Mouse (Mus musculus) left cerebral cortex, postnatal 10 days (tissue): ENCODE results near the gene Pacsin2. TPM values are rescaled to one million over a fixed set of nuclear protein-coding genes. Genes with fewer than 3 reads are reported as not detected.

Experiments
- total RNA-seq, 2 experiments: library from RNA; stranded (reverse); gene quantifications; 2 replicates each; pipeline ENCODE4 v1.2.3; 2021

The Pacsin2 gene
- total RNA-seq, 2 experiments from 2014 or later: 47.5 to 48.6 TPM

Other genes starting within 250 kb of the Pacsin2 start
- gene A4galt, start 212.8 kb downstream of the Pacsin2 start, total RNA-seq: 1 to 10 TPM; 3.0 TPM
- 10 to 100 TPM; 20.1 to 23.4 TPM for gene Arfgap3, start 114.4 kb downstream of the Pacsin2 start, total RNA-seq
- 10 to 100 TPM; 57.7 to 61.2 TPM for gene Ttll1, start 46.3 kb upstream of the Pacsin2 start, total RNA-seq
- not detected for gene Bik, start 62.3 kb upstream of the Pacsin2 start, total RNA-seq
- gene Tspo, start 99.0 kb upstream of the Pacsin2 start, total RNA-seq: 1 to 10 TPM; 2.6 to 2.9 TPM
- gene Mcat, start 99.2 kb upstream of the Pacsin2 start, total RNA-seq: 10 to 100 TPM; 33.8 to 38.3 TPM
- gene Ttll12, start 130.6 kb upstream of the Pacsin2 start, total RNA-seq: 10 to 100 TPM; 19.1 to 19.2 TPM